Mouse (Mus musculus) lung, adult 2 months (tissue): Measurements from ENCODE around the gene Rpgrip1l.

ENCODE experiments used
- CTCF ChIP-seq: fragments of 200-500 bp; IDR thresholded peaks from 2 replicates; pipeline ENCODE4 v1.5.1; 2011; ENCODE audit warnings: mild to moderate bottlenecking, low read length, control low read depth; ENCODE audit not compliant: insufficient read depth
- POLR2A ChIP-seq: fragments of 200-500 bp; IDR thresholded peaks from 2 replicates; pipeline ENCODE4 v1.6.1; 2011; ENCODE audit warnings: low read depth, mild to moderate bottlenecking, control low read depth, low read length, borderline replicate concordance; ENCODE audit errors: extremely low read depth

DNA sequence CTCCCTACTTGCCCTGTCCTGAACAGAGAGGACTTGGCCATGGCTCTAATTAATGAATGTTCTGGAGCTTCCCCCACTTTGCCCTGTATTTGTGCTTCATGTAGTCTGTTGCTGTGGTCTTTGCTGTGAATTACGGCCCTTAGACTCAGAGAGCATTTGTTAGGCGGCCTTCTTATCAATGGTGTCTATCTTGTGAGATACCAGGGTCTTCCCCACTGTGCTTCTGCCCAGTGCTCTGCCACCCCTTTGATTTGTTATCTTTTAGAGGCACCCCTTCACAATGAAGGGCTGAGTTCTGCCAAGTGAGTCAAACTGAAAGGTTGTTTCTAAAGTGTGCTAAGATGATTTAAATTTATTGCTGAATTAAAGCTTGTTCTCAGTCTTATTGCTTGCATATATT, 105.4 kb downstream of the Rpgrip1l start:
- TF ChIP-seq CTCF: no peak
- TF ChIP-seq POLR2A: no peak
